In genomic region chr7:136501855-136502847, GRCm38 (mm10) we compare ENCODE assay signal across 8 mouse cellular contexts.
DNase-seq lines count a peak whose midpoint lies in the region; ATAC-seq lines count a peak whose summit lies in the region.

No protein-coding gene starts in this region.

- H3K4me2 ChIP-seq in embryonic facial prominence, embryonic 12.5 days (replicated peaks): no peak overlapping the region
- peak overlapping the region; percentile 10; the same call in 1 of the 2 replicates for H3K4me2 ChIP-seq in hindbrain, embryonic 16.5 days (ENCODE audit: low read length)
- H3K4me2 ChIP-seq in liver, embryonic 12.5 days: no peak overlapping the region

- no peak overlapping the region for H3K4me3 ChIP-seq in embryonic facial prominence, embryonic 12.5 days
- H3K4me3 ChIP-seq in hindbrain, embryonic 16.5 days (ENCODE audit: low read length): no peak overlapping the region
- H3K4me3 ChIP-seq in liver, embryonic 12.5 days: no peak overlapping the region

- H3K36me3 ChIP-seq in embryonic facial prominence, embryonic 12.5 days: no peaks in the 10 kb centered on the region
- H3K36me3 ChIP-seq in hindbrain, embryonic 16.5 days (ENCODE audit: control insufficient read depth, insufficient read depth, low read length): no peaks in the 10 kb centered on the region
- no peaks in the 10 kb centered on the region for H3K36me3 ChIP-seq in liver, embryonic 12.5 days

- DNase-seq in adrenal gland, adult 2 months: peak; percentile 49
- DNase-seq in T-cell, adult 2 months (ENCODE audit: low spot score): no peak
- DNase-seq in right cerebral cortex, postnatal 10 days (ENCODE audit: low spot score in 2 of 2): no peak
- no peak for DNase-seq in right cerebral cortex, postnatal 4 days

- 38% methylated on average over 32 of the region's 32 CpGs for whole genome bisulfite sequencing in embryonic facial prominence, embryonic 12.5 days
- WGBS in hindbrain, embryonic 16.5 days: 43% methylated on average over 32 of the region's 32 CpGs
- WGBS in liver, embryonic 12.5 days (ENCODE audit: insufficient replicate concordance): 52% methylated on average over 32 of the region's 32 CpGs

- no peak for ATAC-seq in embryonic facial prominence, embryonic 12.5 days (ENCODE audit: insufficient number of reproducible peaks, insufficient read depth, low FRiP score, low TSS enrichment)
- ATAC-seq in hindbrain, embryonic 16.5 days: 0 out of 2 replicates have a peak, but pooled peaks have one; percentile 41
- ATAC-seq in liver, embryonic 12.5 days: peak; percentile 51
- no peak for ATAC-seq in megakaryocyte-erythroid progenitor cell, adult 5-6 weeks (replicated peaks; ENCODE audit: low FRiP score, low TSS enrichment, poor library complexity, severe bottlenecking)

- no peak overlapping the region; the same call in 1 of the 2 replicates for H3K9ac ChIP-seq in embryonic facial prominence, embryonic 12.5 days
- H3K9ac ChIP-seq in hindbrain, embryonic 16.5 days (ENCODE audit: low read depth, low read length): no peak overlapping the region
- no peak overlapping the region for H3K9ac ChIP-seq in liver, embryonic 12.5 days

- no peaks in the 10 kb centered on the region for H3K27me3 ChIP-seq in embryonic facial prominence, embryonic 12.5 days
- no peaks in the 10 kb centered on the region for H3K27me3 ChIP-seq in hindbrain, embryonic 16.5 days (replicated peaks; ENCODE audit: control insufficient read depth, insufficient read depth, low read length)
- H3K27me3 ChIP-seq in liver, embryonic 12.5 days (replicated peaks): peaks cover 8% of the 10 kb centered on the region; the same call in 1 of the 2 replicates

- H3K4me1 ChIP-seq in embryonic facial prominence, embryonic 12.5 days: peaks cover 29% of the 10 kb centered on the region
- peaks cover 19% of the 10 kb centered on the region for H3K4me1 ChIP-seq in hindbrain, embryonic 16.5 days (ENCODE audit: control insufficient read depth, insufficient read depth, low read depth, low read length)
- no peaks in the 10 kb centered on the region for H3K4me1 ChIP-seq in liver, embryonic 12.5 days

- H3K9me3 ChIP-seq in embryonic facial prominence, embryonic 12.5 days: no peaks in the 10 kb centered on the region
- no peaks in the 10 kb centered on the region for H3K9me3 ChIP-seq in hindbrain, embryonic 16.5 days (ENCODE audit: control insufficient read depth, low read length)
- no peaks in the 10 kb centered on the region for H3K9me3 ChIP-seq in liver, embryonic 12.5 days (replicated peaks)

- peak overlapping the region; percentile 52; the same call in 1 of the 2 replicates for H3K27ac ChIP-seq in embryonic facial prominence, embryonic 12.5 days
- peak overlapping the region; percentile 61 for H3K27ac ChIP-seq in hindbrain, embryonic 16.5 days (ENCODE audit: low read depth, low read length)
- H3K27ac ChIP-seq in liver, embryonic 12.5 days: no peak overlapping the region

Comparison
In these comparisons a context has a peak if more than half of its experiments do, and no peak if none do; other contexts are left out.
1. ATAC-seq: peak in hindbrain, embryonic 16.5 days (single experiment) and liver, embryonic 12.5 days (single experiment); none in embryonic facial prominence, embryonic 12.5 days (single experiment) and megakaryocyte-erythroid progenitor cell, adult 5-6 weeks (single experiment).